Mouse (Mus musculus): ENCODE data around the gene Ascc1. TPM values are rescaled to one million over a fixed set of nuclear protein-coding genes. Genes with fewer than 3 reads are reported as not detected.

Gene Ascc1
- total and polyA plus RNA-seq, 2 experiments from 2014 or later, result 20.0 to 50.5 TPM

- Histone ChIP-seq H3K9me3 (ENCODE audit: low read length) (no peaks in the 10 kb centered on the region), H3K27ac (ENCODE audit: low read depth, low read length) (peak overlapping the region; percentile 96), H3K9ac (peak overlapping the region; percentile 87), H3K4me2 (ENCODE audit: low read depth) (peak overlapping the region; percentile 71), H3K36me3 (ENCODE audit: insufficient read depth) (no peaks in the 10 kb centered on the region), H3K4me1 (ENCODE audit: insufficient read depth) (peaks cover 18% of the 10 kb centered on the region; the same call in 1 of the 2 replicates), H3K27me3 (ENCODE audit: insufficient read depth, low read length) (no peaks in the 10 kb centered on the region), H3K4me3 (ENCODE audit: low read depth, low read length) (peak overlapping the region; percentile 55)
- no peak for TF ChIP-seq CTCF (IDR thresholded peaks at IDR 0.05; ENCODE audit: low read depth)
- ATAC-seq (peak; percentile 92), DNase-seq (peak; percentile 84)
- 1% methylated on average over 25 of the region's 25 CpGs for WGBS
Measured at GRCm38 (mm10) chr10:59969821-59970449, 32.7 kb upstream of the Ascc1 start.

GRCm38 (mm10) chr10:59970450-59971062 lies 32.0 kb upstream of the Ascc1 start:
- Histone ChIP-seq H3K4me3 (ENCODE audit: low read depth, low read length) (peak overlapping the region; percentile 55), H3K27ac (ENCODE audit: low read depth, low read length) (peak overlapping the region; percentile 96), H3K9ac (peak overlapping the region; percentile 87), H3K4me2 (ENCODE audit: low read depth) (peak overlapping the region; percentile 71), H3K27me3 (ENCODE audit: insufficient read depth, low read length) (no peaks in the 10 kb centered on the region), H3K4me1 (ENCODE audit: insufficient read depth) (peaks cover 12% of the 10 kb centered on the region; the same call in 1 of the 2 replicates), H3K9me3 (ENCODE audit: low read length) (no peaks in the 10 kb centered on the region), H3K36me3 (ENCODE audit: insufficient read depth) (no peaks in the 10 kb centered on the region)
- DNase-seq, result no peak
- no peak for TF ChIP-seq CTCF (IDR thresholded peaks at IDR 0.05; ENCODE audit: low read depth)
- ATAC-seq, result no peak
- WGBS, result 30% methylated on average over 6 of the region's 6 CpGs

GRCm38 (mm10) chr10:59971813-59972212 lies 30.8 kb upstream of the Ascc1 start:
- DNase-seq (no peak), ATAC-seq (no peak)
- H3K27me3 ChIP-seq (ENCODE audit: insufficient read depth, low read length), result no peaks in the 10 kb centered on the region
- 90% methylated on average over 8 of the region's 8 CpGs for WGBS
- TF ChIP-seq CTCF (IDR thresholded peaks at IDR 0.05; ENCODE audit: low read depth), result no peak
- no peak overlapping the region for H3K4me2 ChIP-seq (ENCODE audit: low read depth)
- H3K4me3 ChIP-seq (ENCODE audit: low read depth, low read length), result no peak overlapping the region
- H3K36me3 ChIP-seq (ENCODE audit: insufficient read depth), result no peaks in the 10 kb centered on the region
- no peak overlapping the region for H3K9ac ChIP-seq
- H3K9me3 ChIP-seq (ENCODE audit: low read length), result no peaks in the 10 kb centered on the region
- 0 out of 2 replicates have a peak, but pooled peaks cover 9% of the 10 kb centered on the region for H3K4me1 ChIP-seq (ENCODE audit: insufficient read depth)
- H3K27ac ChIP-seq (ENCODE audit: low read depth, low read length), result no peak overlapping the region

GRCm38 (mm10) chr10:59972534-59972933 lies 30.1 kb upstream of the Ascc1 start:
- Histone ChIP-seq H3K27ac (ENCODE audit: low read depth, low read length) (no peak overlapping the region), H3K4me1 (ENCODE audit: insufficient read depth) (0 out of 2 replicates have a peak, but pooled peaks cover 9% of the 10 kb centered on the region), H3K36me3 (ENCODE audit: insufficient read depth) (no peaks in the 10 kb centered on the region), H3K9ac (no peak overlapping the region), H3K9me3 (ENCODE audit: low read length) (no peaks in the 10 kb centered on the region), H3K4me2 (ENCODE audit: low read depth) (no peak overlapping the region), H3K4me3 (ENCODE audit: low read depth, low read length) (no peak overlapping the region), H3K27me3 (ENCODE audit: insufficient read depth, low read length) (no peaks in the 10 kb centered on the region)
- no peak for DNase-seq
- TF ChIP-seq CTCF (IDR thresholded peaks at IDR 0.05; ENCODE audit: low read depth), result no peak
- WGBS, result 67% methylated on average over 2 of the region's 2 CpGs
- ATAC-seq, result no peak

GRCm38 (mm10) chr10:59972999-59973398 lies 29.6 kb upstream of the Ascc1 start:
- Histone ChIP-seq H3K36me3 (ENCODE audit: insufficient read depth) (no peaks in the 10 kb centered on the region), H3K9me3 (ENCODE audit: low read length) (no peaks in the 10 kb centered on the region), H3K27me3 (ENCODE audit: insufficient read depth, low read length) (no peaks in the 10 kb centered on the region), H3K4me1 (ENCODE audit: insufficient read depth) (0 out of 2 replicates have a peak, but pooled peaks cover 9% of the 10 kb centered on the region), H3K27ac (ENCODE audit: low read depth, low read length) (no peak overlapping the region), H3K4me3 (ENCODE audit: low read depth, low read length) (no peak overlapping the region), H3K9ac (no peak overlapping the region), H3K4me2 (ENCODE audit: low read depth) (no peak overlapping the region)
- no peak for DNase-seq
- WGBS, result 85% methylated on average over 6 of the region's 6 CpGs
- no peak for ATAC-seq
- TF ChIP-seq CTCF (IDR thresholded peaks at IDR 0.05; ENCODE audit: low read depth), result no peak

GRCm38 (mm10) chr10:59973400-59973799 lies 29.2 kb upstream of the Ascc1 start:
- ATAC-seq (no peak), DNase-seq (no peak)
- TF ChIP-seq CTCF (IDR thresholded peaks at IDR 0.05; ENCODE audit: low read depth), result no peak
- Histone ChIP-seq H3K9me3 (ENCODE audit: low read length) (no peaks in the 10 kb centered on the region), H3K27me3 (ENCODE audit: insufficient read depth, low read length) (no peaks in the 10 kb centered on the region), H3K27ac (ENCODE audit: low read depth, low read length) (peak overlapping the region; percentile 54), H3K4me2 (ENCODE audit: low read depth) (no peak overlapping the region), H3K4me3 (ENCODE audit: low read depth, low read length) (no peak overlapping the region), H3K4me1 (ENCODE audit: insufficient read depth) (peaks cover 9% of the 10 kb centered on the region; the same call in 1 of the 2 replicates), H3K9ac (no peak overlapping the region), H3K36me3 (ENCODE audit: insufficient read depth) (no peaks in the 10 kb centered on the region)
- WGBS, result 84% methylated on average over 4 of the region's 4 CpGs

- H3K4me3 ChIP-seq (ENCODE audit: low read depth, low read length), result no peak overlapping the region
- ATAC-seq (peak; percentile 14; the same call in 1 of the 2 replicates), DNase-seq (no peak)
- no peaks in the 10 kb centered on the region for H3K27me3 ChIP-seq (ENCODE audit: insufficient read depth, low read length)
- TF ChIP-seq CTCF (IDR thresholded peaks at IDR 0.05; ENCODE audit: low read depth), result no peak
- H3K9me3 ChIP-seq (ENCODE audit: low read length), result no peaks in the 10 kb centered on the region
- H3K27ac ChIP-seq (ENCODE audit: low read depth, low read length), result peak overlapping the region; percentile 21; the same call in 1 of the 2 replicates
- H3K36me3 ChIP-seq (ENCODE audit: insufficient read depth), result no peaks in the 10 kb centered on the region
- no peak overlapping the region for H3K9ac ChIP-seq
- H3K4me1 ChIP-seq (ENCODE audit: insufficient read depth), result peaks cover 15% of the 10 kb centered on the region; the same call in 1 of the 2 replicates
- 14% methylated on average over 6 of the region's 6 CpGs for WGBS
- H3K4me2 ChIP-seq (ENCODE audit: low read depth), result no peak overlapping the region
Measured at GRCm38 (mm10) chr10:59974191-59974664, 28.4 kb upstream of the Ascc1 start.
